ENCODE assay signal across 17 mouse cellular contexts in genomic region chr17:49422286-49423066, GRCm38 (mm10). TPM values are rescaled to one million over a fixed set of nuclear protein-coding genes. Genes with fewer than 3 reads are reported as not detected.
DNase-seq lines count a peak whose midpoint lies in the region; ATAC-seq lines count a peak whose summit lies in the region.
"Had no signal": no experiment of that assay in that cellular context is flagged by ENCODE, and none has a peak within 500 bp of the region (broad histone marks: within the 10 kb centered on the region; RNA-seq: fewer than 3 reads in every experiment).

No protein-coding gene starts in this region.

- peak; percentile 64 for DNase-seq in heart, adult 11 months
- DNase-seq in heart, postnatal 10 days: no peak
- DNase-seq in right cerebral cortex, adult 18-20 months: peak; percentile 20
- DNase-seq in right cerebral cortex, adult 2 months (ENCODE audit: low spot score in 2 of 2): no peak
- DNase-seq in brain, adult 2 months (ENCODE audit: low read depth, low spot score): peak; percentile 38
- DNase-seq in adrenal gland, postnatal 36 days: no peak
- DNase-seq: adrenal gland, postnatal 25 days; cerebellum, adult 9-10 months; gastrocnemius, postnatal 36 days; right cerebral cortex, postnatal 25 days; thymus, postnatal 14 days had no signal

- intact Hi-C loops in heart, postnatal 10 days (cut with DNase I): no loop called here

- ATAC-seq in megakaryocyte progenitor cell, adult 5-6 weeks (replicated peaks; ENCODE audit: poor library complexity): peak; percentile 30
- ATAC-seq in cerebellum, adult (ENCODE audit: insufficient number of reproducible peaks, low FRiP score, low TSS enrichment): no peak
- ATAC-seq: forebrain, embryonic 14.5 days; inflammation-experienced regulatory T-cells, adult 6 months; lung, postnatal 0 days; midbrain, embryonic 13.5 days had no signal

RNA-seq across cellular contexts. Expression of gene Mocs1, which starts 5.7 kb away (rescaled TPM):
- total RNA-seq in heart, postnatal 10 days (2021): 10 to 100 TPM; 23.9 to 25.3 TPM
- 31.7 and 35.7 TPM in 2 replicates for total RNA-seq in megakaryocyte progenitor cell, adult 5-6 weeks (2015)
- 13.8 and 15.7 TPM in 2 replicates for total RNA-seq in megakaryocyte progenitor cell, adult 5-6 weeks (2017)
- 10 to 100 TPM; 34.0 to 49.1 TPM for total RNA-seq in adrenal gland, postnatal 36 days (2021)

Comparison
In these comparisons a context has a peak if more than half of its experiments do, and no peak if none do; other contexts are left out.
1. DNase-seq: peak in heart, adult 11 months (single experiment), right cerebral cortex, adult 18-20 months (single experiment) and brain, adult 2 months (single experiment); none in heart, postnatal 10 days (0 of 2), right cerebral cortex, adult 2 months (0 of 2) and adrenal gland, postnatal 36 days (0 of 2).